In genomic region chr16:59499180-59499579, GRCm38 (mm10) we compare ENCODE assay signal across 17 mouse cellular contexts.
"Had no signal": no experiment of that assay in that cellular context is flagged by ENCODE, and none has a peak within 500 bp of the region (broad histone marks: within the 10 kb centered on the region; RNA-seq: fewer than 3 reads in every experiment).

No protein-coding gene starts in this region.

- H3K4me3 ChIP-seq: left cerebral cortex, adult 2 months; liver, embryonic 13.5 days; midbrain, embryonic 12.5 days; midbrain, embryonic 15.5 days; neural tube, embryonic 12.5 days; neural tube, embryonic 15.5 days had no signal

- H3K27me3 ChIP-seq: liver, embryonic 13.5 days; midbrain, embryonic 12.5 days; midbrain, embryonic 15.5 days; neural tube, embryonic 12.5 days; neural tube, embryonic 15.5 days had no signal

- H3K4me1 ChIP-seq: liver, embryonic 13.5 days; midbrain, embryonic 12.5 days; midbrain, embryonic 15.5 days; neural tube, embryonic 12.5 days; neural tube, embryonic 15.5 days had no signal

- DNase-seq: kidney, postnatal 10 days; layer of hippocampus, postnatal 36 days; liver, embryonic 13.5 days; lung, adult 2 months; lung, postnatal 14 days; lung, postnatal 4 days; right cerebral cortex, adult 18-20 months; right cerebral cortex, postnatal 14 days; right cerebral cortex, postnatal 4 days; thymus, adult 2 months; thymus, postnatal 14 days had no signal

- H3K27ac ChIP-seq: left cerebral cortex, adult 2 months; liver, embryonic 13.5 days; midbrain, embryonic 12.5 days; midbrain, embryonic 15.5 days; neural tube, embryonic 12.5 days; neural tube, embryonic 15.5 days; stomach, postnatal 0 days had no signal

- ATAC-seq: midbrain, embryonic 15.5 days had no signal
